Comparison of ENCODE assay signal across 23 mouse cellular contexts in the genomic region with DNA sequence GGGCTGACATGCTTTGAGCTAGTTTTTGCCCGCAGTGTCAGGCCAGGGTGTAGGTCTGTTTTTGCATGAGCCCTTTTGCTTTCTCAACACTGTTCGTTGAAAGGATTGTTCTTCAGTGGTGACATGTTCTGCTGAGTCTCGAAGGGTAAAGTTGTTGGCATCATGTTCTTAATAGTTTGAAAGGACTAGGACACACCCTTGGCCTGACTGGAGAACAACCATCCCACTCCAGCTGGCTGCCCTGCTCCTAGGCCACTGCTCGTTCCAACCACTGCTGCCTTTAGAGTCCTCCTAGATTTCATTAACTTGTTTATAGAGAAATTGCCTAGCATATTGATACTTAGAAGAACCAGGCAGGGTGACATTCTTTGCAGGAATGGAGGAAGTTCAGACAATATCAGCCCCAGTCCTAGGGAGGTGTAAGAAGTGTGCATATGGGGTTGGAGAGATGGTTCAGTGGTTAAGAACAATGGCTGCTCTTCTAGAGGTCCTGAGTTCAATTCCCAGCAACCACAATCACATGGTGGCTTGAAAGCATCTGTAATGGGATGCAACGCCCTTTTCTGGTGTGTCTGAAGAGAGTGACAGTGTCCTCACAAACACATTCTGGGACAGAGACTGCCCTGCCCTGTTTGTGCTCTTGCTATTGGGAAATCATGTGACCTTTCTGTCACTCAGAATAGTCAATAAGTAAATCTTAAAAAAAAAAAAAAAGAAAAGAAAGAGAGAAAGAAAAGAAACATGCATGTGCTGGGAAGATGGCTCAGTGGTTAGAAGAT. TPM values are rescaled to one million over a fixed set of nuclear protein-coding genes. Genes with fewer than 3 reads are reported as not detected.
"Had no signal": no experiment of that assay in that cellular context is flagged by ENCODE, and none has a peak within 500 bp of the region (broad histone marks: within the 10 kb centered on the region; RNA-seq: fewer than 3 reads in every experiment).

No protein-coding gene starts in this region.

- H3K9me3 ChIP-seq: limb, embryonic 10.5 days; limb, embryonic 13.5 days; liver, embryonic 13.5 days; midbrain, embryonic 12.5 days; midbrain, embryonic 15.5 days; neural tube, embryonic 12.5 days; neural tube, embryonic 15.5 days; stomach, embryonic 15.5 days had no signal

- H3K4me1 ChIP-seq: limb, embryonic 10.5 days; liver, embryonic 13.5 days; midbrain, embryonic 12.5 days; midbrain, embryonic 15.5 days; neural tube, embryonic 12.5 days; neural tube, embryonic 15.5 days; stomach, embryonic 15.5 days had no signal

- H3K9ac ChIP-seq: limb, embryonic 13.5 days; liver, embryonic 13.5 days; lung, embryonic 14.5 days; midbrain, embryonic 12.5 days; midbrain, embryonic 15.5 days; neural tube, embryonic 12.5 days; neural tube, embryonic 15.5 days; stomach, embryonic 15.5 days had no signal

- H3K36me3 ChIP-seq: limb, embryonic 10.5 days; limb, embryonic 13.5 days; liver, embryonic 13.5 days; midbrain, embryonic 12.5 days; midbrain, embryonic 15.5 days; neural tube, embryonic 12.5 days; neural tube, embryonic 15.5 days; stomach, embryonic 15.5 days had no signal

- DNase-seq: kidney, adult 9 months; kidney, postnatal 14 days; kidney, postnatal 4 days; layer of hippocampus, adult 9-11 months; liver; liver, embryonic 13.5 days; lung, embryonic 14.5 days; right cerebral cortex, adult 18-20 months; right cerebral cortex, postnatal 14 days; right cerebral cortex, postnatal 4 days; spleen, adult 18-20 months; thymus, postnatal 25 days had no signal

- H3K27me3 ChIP-seq: limb, embryonic 13.5 days; liver, embryonic 13.5 days; midbrain, embryonic 12.5 days; midbrain, embryonic 15.5 days; neural tube, embryonic 12.5 days; neural tube, embryonic 15.5 days; stomach, embryonic 15.5 days had no signal

- H3K27ac ChIP-seq: limb, embryonic 10.5 days; limb, embryonic 13.5 days; liver, embryonic 13.5 days; macrophage; midbrain, embryonic 12.5 days; midbrain, embryonic 15.5 days; neural tube, embryonic 12.5 days; neural tube, embryonic 15.5 days; stomach, embryonic 15.5 days had no signal

- ATAC-seq: lung, postnatal 0 days; midbrain, embryonic 15.5 days had no signal

- H3K4me3 ChIP-seq: limb, embryonic 10.5 days; limb, embryonic 13.5 days; liver, embryonic 13.5 days; midbrain, embryonic 12.5 days; midbrain, embryonic 15.5 days; neural tube, embryonic 12.5 days; neural tube, embryonic 15.5 days; stomach, embryonic 15.5 days had no signal

- H3K4me2 ChIP-seq: limb, embryonic 13.5 days; liver, embryonic 13.5 days; lung, embryonic 14.5 days; midbrain, embryonic 12.5 days; midbrain, embryonic 15.5 days; neural tube, embryonic 12.5 days; neural tube, embryonic 15.5 days; stomach, embryonic 15.5 days had no signal

RNA-seq across cellular contexts. Expression of a gene that starts 34.3 kb away (rescaled TPM):
- total RNA-seq: layer of hippocampus, adult 18-20 months; left cerebral cortex, postnatal 25 days had no signal
- polyA plus RNA-seq: midbrain, embryonic 12.5 days had no signal
